Mouse (Mus musculus) bone marrow, adult 2 months (tissue): ENCODE data around the gene Rasa3. TPM values are rescaled to one million over a fixed set of nuclear protein-coding genes. Genes with fewer than 3 reads are reported as not detected.
A peak's percentile ranks its signal among the peaks of the same experiment; 100 is the strongest.

Experiments
- H3K27ac ChIP-seq: fragments of 200-500 bp; 2 replicates; pipeline ENCODE4 v1.5.1; 2012; ENCODE audit warnings: low read depth, mild to moderate bottlenecking, control low read depth, inconsistent platforms, low read length; ENCODE audit not compliant: control insufficient read depth, poor library complexity, insufficient read depth
- H3K4me1 ChIP-seq: fragments of 200-500 bp; 2 replicates; pipeline ENCODE4 v1.6.1; 2011; ENCODE audit warnings: low read length; ENCODE audit not compliant: control insufficient read depth, insufficient read depth
- H3K4me3 ChIP-seq: fragments of 200-500 bp; replicated peaks from 2 replicates; pipeline ENCODE3; 2011; ENCODE audit warnings: mild to moderate bottlenecking, low read depth, low read length, control low read depth; ENCODE audit not compliant: control insufficient read depth
- CTCF ChIP-seq: fragments of 200-500 bp; IDR thresholded peaks from 2 replicates; pipeline ENCODE4 v1.5.1; 2011; ENCODE audit warnings: low read length, control low read depth; ENCODE audit not compliant: control insufficient read depth, insufficient read depth
- POLR2A ChIP-seq: fragments of 200-500 bp; IDR thresholded peaks from 2 replicates; pipeline ENCODE4 v1.6.1; 2011; ENCODE audit warnings: low read depth, mild to moderate bottlenecking, control low read depth, low read length, borderline replicate concordance; ENCODE audit not compliant: control insufficient read depth
- WGBS: fragments of 180-500 bp; shearing (Covaris S2); methylation state at CpG from one replicate; pipeline ENCODE4 v1.1.7; 2018; 5-methylcytosine and 5-hydroxymethylcytosine counted together
- polyA plus RNA-seq: library from polyadenylated mRNA; stranded (reverse); fragments of >200 nt; gene quantifications from 2 replicates; pipeline ENCODE4 v1.2.4, GENCODE M21; 2011; ENCODE audit warnings: low replicate concordance; ENCODE audit not compliant: missing spikeins, insufficient read depth, insufficient read length

The Rasa3 gene
- polyA plus RNA-seq = 61.8 and 136 TPM in 2 replicates

GRCm38 (mm10) chr8:13677413-13677883, at the start of gene Rasa3:
Gene Rasa3 (minus strand): TSS chr8:13677603.
- WGBS = under 1% methylated on average over 42 of the region's 42 CpGs

GRCm38 (mm10) chr8:13725722-13726121, 48.3 kb upstream of the Rasa3 start:
- TF ChIP-seq POLR2A = no peak
- TF ChIP-seq CTCF = no peak
- no peaks in the 10 kb centered on the region for H3K4me1 ChIP-seq
- no peak overlapping the region for H3K27ac ChIP-seq
- H3K4me3 ChIP-seq = no peak overlapping the region

More at GRCm38 (mm10) chr8:13677413-13677883, at the start of gene Rasa3:
- peak within 1 kb of the TSS; percentile 95 for H3K27ac ChIP-seq
- no peak for TF ChIP-seq CTCF
- peak; percentile 80; the same call in 1 of the 2 replicates for TF ChIP-seq POLR2A
- H3K4me3 ChIP-seq = peak within 1 kb of the TSS; percentile 91
- peaks cover 10% of the 10 kb centered on the region for H3K4me1 ChIP-seq

- Histone ChIP-seq H3K27ac (no peak overlapping the region), H3K4me1 (no peaks in the 10 kb centered on the region), H3K4me3 (no peak overlapping the region)
- 92% methylated on average over 8 of the region's 8 CpGs for WGBS
- no peak for TF ChIP-seq CTCF
- TF ChIP-seq POLR2A = no peak
Observed at GRCm38 (mm10) chr8:13718980-13719379, 41.6 kb upstream of the Rasa3 start.

GRCm38 (mm10) chr8:13708514-13708913, 31.1 kb upstream of the Rasa3 start:
- TF ChIP-seq CTCF (no peak), POLR2A (no peak)
- Histone ChIP-seq H3K4me3 (no peak overlapping the region), H3K4me1 (no peaks in the 10 kb centered on the region), H3K27ac (no peak overlapping the region)
- 87% methylated on average over 5 of the region's 5 CpGs for WGBS

DNA sequence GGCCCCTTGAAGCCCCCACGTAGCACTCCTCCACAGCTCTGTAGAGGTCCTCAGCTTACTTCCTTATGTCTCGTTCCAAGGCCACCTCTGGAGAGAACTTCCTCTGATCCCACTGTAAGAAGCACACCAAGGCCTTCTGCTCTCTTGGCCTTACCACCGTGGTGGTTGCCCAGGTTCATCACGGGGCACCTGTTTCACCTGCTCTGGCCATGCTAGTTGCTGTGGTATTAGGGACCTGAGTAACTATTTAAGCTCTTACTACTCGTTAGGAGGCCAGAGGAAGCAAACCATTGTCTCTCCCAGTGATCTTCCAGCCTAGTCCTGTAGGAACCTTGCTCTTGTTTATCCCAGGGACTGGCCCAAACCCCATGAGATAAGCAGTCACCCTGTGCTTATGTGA, 29.5 kb upstream of the Rasa3 start:
- WGBS = 66% methylated on average over 5 of the region's 5 CpGs
- H3K27ac ChIP-seq = no peak overlapping the region
- TF ChIP-seq POLR2A (no peak), CTCF (no peak)
- no peak overlapping the region for H3K4me3 ChIP-seq
- no peaks in the 10 kb centered on the region for H3K4me1 ChIP-seq

- TF ChIP-seq POLR2A (no peak), CTCF (no peak)
- H3K4me1 ChIP-seq = no peaks in the 10 kb centered on the region
- WGBS = 44% methylated on average over 5 of the region's 5 CpGs
- H3K27ac ChIP-seq = no peak within 1 kb of the TSS
- no peak within 1 kb of the TSS for H3K4me3 ChIP-seq
Observed at GRCm38 (mm10) chr8:13705668-13706067, 28.3 kb upstream of the Rasa3 start, which contains the start of gene Cfap97d2. Gene Cfap97d2 (plus strand): TSS chr8:13705889.

GRCm38 (mm10) chr8:13704301-13704700, 26.9 kb upstream of the Rasa3 start:
- TF ChIP-seq CTCF = no peak
- WGBS = 71% methylated on average over 4 of the region's 4 CpGs
- no peaks in the 10 kb centered on the region for H3K4me1 ChIP-seq
- no peak overlapping the region for H3K4me3 ChIP-seq
- H3K27ac ChIP-seq = no peak overlapping the region

GRCm38 (mm10) chr8:13703756-13704155, 26.4 kb upstream of the Rasa3 start:
- H3K27ac ChIP-seq = no peak overlapping the region

GRCm38 (mm10) chr8:13702755-13703154, 25.4 kb upstream of the Rasa3 start:
- WGBS = 43% methylated on average over 4 of the region's 4 CpGs
- TF ChIP-seq POLR2A (no peak), CTCF (no peak)
- H3K4me1 ChIP-seq = no peaks in the 10 kb centered on the region
- H3K4me3 ChIP-seq = no peak overlapping the region
- no peak overlapping the region for H3K27ac ChIP-seq

More at GRCm38 (mm10) chr8:13703756-13704155, 26.4 kb upstream of the Rasa3 start:
- TF ChIP-seq POLR2A (no peak), CTCF (no peak)
- WGBS = 32% methylated on average over 6 of the region's 6 CpGs
- Histone ChIP-seq H3K4me1 (no peaks in the 10 kb centered on the region), H3K4me3 (no peak overlapping the region)

- Histone ChIP-seq H3K4me3 (no peak overlapping the region), H3K4me1 (no peaks in the 10 kb centered on the region), H3K27ac (no peak overlapping the region)
- TF ChIP-seq CTCF = no peak
- TF ChIP-seq POLR2A = no peak
- WGBS = 60% methylated on average over 5 of the region's 5 CpGs
Observed at GRCm38 (mm10) chr8:13699323-13699949, 22.0 kb upstream of the Rasa3 start.
